Mouse (Mus musculus) forebrain, embryonic 12.5 days (tissue): ENCODE measurements at regions not wholly inside any gene's neighbourhood (a gene's known extent, or its start where the extent isn't known, plus 50 kb on each side); places are given as distances from the start of the nearest gene placed in this dataset.

Experiments used
- ATAC-seq: fragments of 200-750 bp; cut with Nextera tagmentation; 2 replicates; pipeline ENCODE4 v1.8.0; 2017; ENCODE audit warnings: moderate TSS enrichment; ENCODE audit not compliant: low FRiP score
- H3K27ac ChIP-seq: fragments of 300-500 bp; sonication (generic); 2 replicates; pipeline ENCODE4 v1.5.1; 2016; ENCODE audit warnings: mild to moderate bottlenecking
- H3K27me3 ChIP-seq: fragments of 300-500 bp; sonication (generic); 2 replicates; pipeline ENCODE4 v1.6.1; 2016; ENCODE audit warnings: mild to moderate bottlenecking
- H3K36me3 ChIP-seq: fragments of 300-500 bp; sonication (generic); replicated peaks from 2 replicates; pipeline ENCODE4 v1.6.1; 2016; ENCODE audit warnings: mild to moderate bottlenecking
- H3K4me1 ChIP-seq: fragments of 300-500 bp; sonication (generic); 2 replicates; pipeline ENCODE4 v1.6.1; 2016
- H3K4me2 ChIP-seq: fragments of 300-500 bp; sonication (generic); 2 replicates; pipeline ENCODE4 v1.6.1; 2016; ENCODE audit warnings: mild to moderate bottlenecking, moderate library complexity
- H3K4me3 ChIP-seq: fragments of 300-500 bp; sonication (generic); replicated peaks from 2 replicates; pipeline ENCODE4 v1.5.1; 2016; ENCODE audit warnings: mild to moderate bottlenecking
- H3K9ac ChIP-seq: fragments of 300-500 bp; sonication (generic); 2 replicates; pipeline ENCODE4 v1.6.1; 2016; ENCODE audit warnings: mild to moderate bottlenecking
- H3K9me3 ChIP-seq: fragments of 300-500 bp; sonication (generic); 2 replicates; pipeline ENCODE4 v1.6.1; 2016
- WGBS: fragments of 180-500 bp; shearing (Covaris S2); methylation state at CpG from one replicate; pipeline ENCODE4 v1.1.7; 2016; 5-methylcytosine and 5-hydroxymethylcytosine counted together

GRCm38 (mm10) chr16:70021436-70021835 lies 157.9 kb upstream of the Speer2 start:
- WGBS = 83% methylated on average over 7 of the region's 7 CpGs
- no peak overlapping the region for H3K4me2 ChIP-seq
- H3K4me3 ChIP-seq = no peak overlapping the region
- H3K4me1 ChIP-seq = no peaks in the 10 kb centered on the region
- H3K27ac ChIP-seq = no peak overlapping the region
- H3K9ac ChIP-seq = no peak overlapping the region
- no peak for ATAC-seq
- no peaks in the 10 kb centered on the region for H3K27me3 ChIP-seq
- H3K36me3 ChIP-seq = no peaks in the 10 kb centered on the region
- no peaks in the 10 kb centered on the region for H3K9me3 ChIP-seq

GRCm38 (mm10) chr16:70028649-70029048 lies 165.1 kb upstream of the Speer2 start:
- no peaks in the 10 kb centered on the region for H3K27me3 ChIP-seq
- no peak overlapping the region for H3K27ac ChIP-seq
- no peak overlapping the region for H3K4me2 ChIP-seq
- no peaks in the 10 kb centered on the region for H3K9me3 ChIP-seq
- ATAC-seq = no peak
- H3K4me3 ChIP-seq = no peak overlapping the region
- no peak overlapping the region for H3K9ac ChIP-seq
- H3K4me1 ChIP-seq = no peaks in the 10 kb centered on the region
- H3K36me3 ChIP-seq = no peaks in the 10 kb centered on the region
- 75% methylated on average over 13 of the region's 13 CpGs for WGBS

- no peaks in the 10 kb centered on the region for H3K9me3 ChIP-seq
- ATAC-seq = no peak
- no peak overlapping the region for H3K4me3 ChIP-seq
- H3K27ac ChIP-seq = no peak overlapping the region
- H3K27me3 ChIP-seq = no peaks in the 10 kb centered on the region
- H3K4me1 ChIP-seq = no peaks in the 10 kb centered on the region
- H3K36me3 ChIP-seq = no peaks in the 10 kb centered on the region
- no peak overlapping the region for H3K9ac ChIP-seq
- no peak overlapping the region for H3K4me2 ChIP-seq
Observed at GRCm38 (mm10) chr16:70045547-70045946, 182.0 kb upstream of the Speer2 start.

- no peaks in the 10 kb centered on the region for H3K27me3 ChIP-seq
- no peaks in the 10 kb centered on the region for H3K4me1 ChIP-seq
- H3K36me3 ChIP-seq = no peaks in the 10 kb centered on the region
- no peak overlapping the region for H3K27ac ChIP-seq
- no peak overlapping the region for H3K4me2 ChIP-seq
- ATAC-seq = no peak
- H3K9me3 ChIP-seq = no peaks in the 10 kb centered on the region
- 65% methylated on average over 4 of the region's 4 CpGs for WGBS
- H3K4me3 ChIP-seq = no peak overlapping the region
- H3K9ac ChIP-seq = no peak overlapping the region
Observed at GRCm38 (mm10) chr16:70046009-70046408, 182.5 kb upstream of the Speer2 start.

GRCm38 (mm10) chr16:70049850-70050249 lies 186.3 kb upstream of the Speer2 start:
- H3K4me2 ChIP-seq = no peak overlapping the region
- no peaks in the 10 kb centered on the region for H3K9me3 ChIP-seq
- ATAC-seq = no peak
- 65% methylated on average over 2 of the region's 2 CpGs for WGBS
- no peaks in the 10 kb centered on the region for H3K36me3 ChIP-seq
- no peak overlapping the region for H3K9ac ChIP-seq
- H3K27me3 ChIP-seq = no peaks in the 10 kb centered on the region
- no peaks in the 10 kb centered on the region for H3K4me1 ChIP-seq
- H3K27ac ChIP-seq = no peak overlapping the region
- no peak overlapping the region for H3K4me3 ChIP-seq

- Histone ChIP-seq H3K4me2 (no peak overlapping the region), H3K9ac (no peak overlapping the region), H3K36me3 (no peaks in the 10 kb centered on the region), H3K27me3 (no peaks in the 10 kb centered on the region), H3K4me1 (no peaks in the 10 kb centered on the region), H3K27ac (no peak overlapping the region), H3K9me3 (no peaks in the 10 kb centered on the region), H3K4me3 (no peak overlapping the region)
- 95% methylated on average over 4 of the region's 4 CpGs for WGBS
- no peak for ATAC-seq
Observed at GRCm38 (mm10) chr16:70071471-70071870, 207.9 kb upstream of the Speer2 start.

- WGBS = 88% methylated on average over 2 of the region's 2 CpGs
- no peak overlapping the region for H3K27ac ChIP-seq
- no peak overlapping the region for H3K4me2 ChIP-seq
- no peaks in the 10 kb centered on the region for H3K27me3 ChIP-seq
- no peak overlapping the region for H3K9ac ChIP-seq
- H3K4me1 ChIP-seq = no peaks in the 10 kb centered on the region
- ATAC-seq = no peak
- no peaks in the 10 kb centered on the region for H3K9me3 ChIP-seq
- no peak overlapping the region for H3K4me3 ChIP-seq
- H3K36me3 ChIP-seq = no peaks in the 10 kb centered on the region
Observed at GRCm38 (mm10) chr16:70073740-70074139, 210.2 kb upstream of the Speer2 start.

GRCm38 (mm10) chr16:70079497-70079896 lies 216.0 kb upstream of the Speer2 start:
- Histone ChIP-seq H3K9me3 (no peaks in the 10 kb centered on the region), H3K4me2 (no peak overlapping the region)
- WGBS = 88% methylated on average over 10 of the region's 10 CpGs

GRCm38 (mm10) chr16:70091291-70091690 lies 222.5 kb upstream of the Gbe1 start:
- Histone ChIP-seq H3K9me3 (no peaks in the 10 kb centered on the region), H3K27me3 (no peaks in the 10 kb centered on the region), H3K4me1 (no peaks in the 10 kb centered on the region), H3K9ac (no peak overlapping the region), H3K4me3 (no peak overlapping the region), H3K36me3 (no peaks in the 10 kb centered on the region), H3K27ac (no peak overlapping the region), H3K4me2 (no peak overlapping the region)
- 80% methylated on average over 4 of the region's 4 CpGs for WGBS
- no peak for ATAC-seq

More at GRCm38 (mm10) chr16:70079497-70079896, 216.0 kb upstream of the Speer2 start:
- no peak overlapping the region for H3K4me3 ChIP-seq
- H3K36me3 ChIP-seq = no peaks in the 10 kb centered on the region
- ATAC-seq = no peak
- H3K27ac ChIP-seq = no peak overlapping the region
- no peaks in the 10 kb centered on the region for H3K4me1 ChIP-seq
- no peaks in the 10 kb centered on the region for H3K27me3 ChIP-seq
- no peak overlapping the region for H3K9ac ChIP-seq

- 80% methylated on average over 5 of the region's 5 CpGs for WGBS
- H3K4me3 ChIP-seq = no peak overlapping the region
- H3K27me3 ChIP-seq = no peaks in the 10 kb centered on the region
- no peak overlapping the region for H3K9ac ChIP-seq
- no peaks in the 10 kb centered on the region for H3K9me3 ChIP-seq
- ATAC-seq = no peak
- no peak overlapping the region for H3K27ac ChIP-seq
- H3K4me1 ChIP-seq = no peaks in the 10 kb centered on the region
- no peaks in the 10 kb centered on the region for H3K36me3 ChIP-seq
- no peak overlapping the region for H3K4me2 ChIP-seq
Observed at GRCm38 (mm10) chr16:70091963-70092362, 221.8 kb upstream of the Gbe1 start.

GRCm38 (mm10) chr16:70093224-70093623 lies 220.5 kb upstream of the Gbe1 start:
- Histone ChIP-seq H3K4me3 (no peak overlapping the region), H3K9ac (no peak overlapping the region), H3K4me2 (no peak overlapping the region), H3K36me3 (no peaks in the 10 kb centered on the region), H3K27me3 (no peaks in the 10 kb centered on the region), H3K4me1 (no peaks in the 10 kb centered on the region), H3K27ac (no peak overlapping the region), H3K9me3 (no peaks in the 10 kb centered on the region)
- WGBS = 20% methylated on average over 3 of the region's 3 CpGs
- ATAC-seq = no peak

- WGBS = 94% methylated on average over 2 of the region's 2 CpGs
- no peaks in the 10 kb centered on the region for H3K4me1 ChIP-seq
- ATAC-seq = no peak
- H3K4me3 ChIP-seq = no peak overlapping the region
- no peaks in the 10 kb centered on the region for H3K9me3 ChIP-seq
- H3K27ac ChIP-seq = no peak overlapping the region
- H3K36me3 ChIP-seq = no peaks in the 10 kb centered on the region
- H3K9ac ChIP-seq = no peak overlapping the region
- no peaks in the 10 kb centered on the region for H3K27me3 ChIP-seq
- no peak overlapping the region for H3K4me2 ChIP-seq
Observed at GRCm38 (mm10) chr16:70095221-70095620, 218.5 kb upstream of the Gbe1 start.

- H3K4me1 ChIP-seq = no peaks in the 10 kb centered on the region
- H3K27ac ChIP-seq = no peak overlapping the region
- no peaks in the 10 kb centered on the region for H3K36me3 ChIP-seq
- WGBS = 55% methylated on average over 6 of the region's 6 CpGs
- H3K27me3 ChIP-seq = no peaks in the 10 kb centered on the region
- ATAC-seq = no peak
- H3K9ac ChIP-seq = no peak overlapping the region
- no peak overlapping the region for H3K4me3 ChIP-seq
- no peaks in the 10 kb centered on the region for H3K9me3 ChIP-seq
- no peak overlapping the region for H3K4me2 ChIP-seq
Observed at GRCm38 (mm10) chr16:70103791-70104378, 209.9 kb upstream of the Gbe1 start.
